Mouse (Mus musculus): ENCODE measurements around the gene Tdrd12.

Tdrd12 gene

GRCm38 (mm10) chr7:35448867-35449266 is 88.7 kb downstream of the Tdrd12 start:
- no peak for DNase-seq (ENCODE audit: extremely low spot score, low spot score)

- peak; percentile 21 for DNase-seq (ENCODE audit: extremely low spot score, low spot score)
Observed at GRCm38 (mm10) chr7:35447996-35448846, 89.3 kb downstream of the Tdrd12 start, which contains the start of gene Slc7a9. TSS of gene Slc7a9 (plus strand) at chr7:35448796.

DNA sequence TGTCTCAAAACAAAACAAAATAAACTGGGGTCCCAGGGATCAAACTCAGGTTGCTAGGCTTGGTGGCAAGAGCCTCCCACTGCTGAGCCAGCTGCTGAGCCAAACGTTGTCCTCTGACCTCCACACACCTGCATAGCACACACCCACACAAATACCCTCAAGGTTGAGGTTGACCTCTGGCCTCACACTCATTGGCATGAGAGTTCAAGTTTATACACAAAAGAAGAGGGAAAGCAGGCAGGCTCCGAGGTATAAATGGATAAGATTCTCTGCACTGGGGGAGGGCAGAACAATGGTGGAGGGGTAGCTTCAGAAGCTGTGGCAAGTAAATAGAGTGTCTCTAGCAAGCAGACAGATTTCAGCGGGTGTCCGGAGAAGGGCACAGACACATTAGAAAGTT is 90.0 kb downstream of the Tdrd12 start:
- DNase-seq (ENCODE audit: extremely low spot score, low spot score): no peak

DNA sequence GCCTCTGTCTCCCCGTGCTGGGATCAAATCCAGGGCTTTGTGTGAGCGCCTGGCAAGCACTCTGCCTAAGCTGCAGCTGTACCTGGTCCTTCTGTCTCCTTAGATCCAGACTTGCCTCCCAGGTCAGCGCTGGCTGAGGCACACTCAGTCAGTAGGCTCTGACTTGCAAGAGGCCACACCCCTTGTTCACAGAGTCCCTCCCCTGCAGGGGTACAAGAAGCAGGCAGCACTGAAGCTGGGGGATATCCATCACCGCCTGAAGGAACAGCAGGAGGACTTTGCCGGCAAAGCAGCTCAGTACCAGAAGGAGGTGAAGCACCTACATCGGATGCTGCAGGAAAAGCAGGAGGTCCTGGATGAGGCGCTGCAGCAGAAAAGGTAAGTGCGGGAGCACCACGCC is 102.3 kb downstream of the Tdrd12 start:
- DNase-seq (ENCODE audit: extremely low spot score, low spot score): no peak

- no peak for DNase-seq (ENCODE audit: extremely low spot score, low spot score)
Observed at GRCm38 (mm10) chr7:35428146-35428545, 109.4 kb downstream of the Tdrd12 start.

DNA sequence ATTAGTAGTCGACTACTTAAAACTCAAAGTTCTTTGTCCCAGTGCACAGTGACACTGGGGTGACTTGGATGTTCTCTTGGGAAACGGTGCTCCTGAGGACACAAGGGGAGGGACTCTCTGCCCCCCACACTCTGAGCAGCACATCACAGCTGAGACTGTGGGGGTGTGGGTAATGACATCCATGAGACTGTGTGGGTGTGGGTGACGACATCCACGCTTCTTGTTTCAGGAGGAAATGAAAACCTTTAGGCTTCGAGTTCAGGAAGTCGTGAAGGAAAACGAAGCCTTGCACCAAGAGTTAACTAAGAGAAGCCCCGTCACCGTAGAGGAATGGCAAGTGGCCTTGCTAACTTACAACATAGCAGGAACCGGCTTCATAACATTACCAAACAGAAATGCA is 114.5 kb downstream of the Tdrd12 start:
- DNase-seq (ENCODE audit: extremely low spot score, low spot score): no peak
